Mouse (Mus musculus): ENCODE measurements around the gene Catsper1.
A peak's percentile ranks its signal among the peaks of the same experiment; 100 is the strongest.
"Not testable (repeated sequence)": the region's sequence is repeated elsewhere in the genome, so short reads cannot be mapped to it uniquely, and the experiment has no call there.

Gene Catsper1

DNA sequence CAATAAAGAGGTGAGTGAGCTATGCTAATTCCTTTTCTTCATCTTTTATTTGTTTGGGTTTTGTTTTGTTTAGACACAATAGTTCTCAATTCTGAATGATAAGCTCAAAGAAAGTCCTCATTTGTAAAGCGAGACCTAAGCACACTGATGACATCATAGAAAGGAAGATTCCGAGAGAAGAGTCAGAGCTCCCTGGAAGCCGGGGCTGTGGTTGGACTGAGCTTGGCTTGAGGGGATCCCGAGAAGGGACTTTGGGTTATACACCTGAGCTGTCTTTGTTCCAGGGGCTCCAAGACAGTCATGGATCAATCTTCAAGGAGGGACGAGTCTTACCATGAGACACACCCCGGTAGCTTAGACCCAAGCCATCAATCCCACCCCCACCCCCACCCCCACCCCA, at the start of gene Catsper1:
Gene Catsper1, plus strand, starts transcription at position 301 of the 400 bp plus-strand sequence.
- no peak for DNase-seq

DNA sequence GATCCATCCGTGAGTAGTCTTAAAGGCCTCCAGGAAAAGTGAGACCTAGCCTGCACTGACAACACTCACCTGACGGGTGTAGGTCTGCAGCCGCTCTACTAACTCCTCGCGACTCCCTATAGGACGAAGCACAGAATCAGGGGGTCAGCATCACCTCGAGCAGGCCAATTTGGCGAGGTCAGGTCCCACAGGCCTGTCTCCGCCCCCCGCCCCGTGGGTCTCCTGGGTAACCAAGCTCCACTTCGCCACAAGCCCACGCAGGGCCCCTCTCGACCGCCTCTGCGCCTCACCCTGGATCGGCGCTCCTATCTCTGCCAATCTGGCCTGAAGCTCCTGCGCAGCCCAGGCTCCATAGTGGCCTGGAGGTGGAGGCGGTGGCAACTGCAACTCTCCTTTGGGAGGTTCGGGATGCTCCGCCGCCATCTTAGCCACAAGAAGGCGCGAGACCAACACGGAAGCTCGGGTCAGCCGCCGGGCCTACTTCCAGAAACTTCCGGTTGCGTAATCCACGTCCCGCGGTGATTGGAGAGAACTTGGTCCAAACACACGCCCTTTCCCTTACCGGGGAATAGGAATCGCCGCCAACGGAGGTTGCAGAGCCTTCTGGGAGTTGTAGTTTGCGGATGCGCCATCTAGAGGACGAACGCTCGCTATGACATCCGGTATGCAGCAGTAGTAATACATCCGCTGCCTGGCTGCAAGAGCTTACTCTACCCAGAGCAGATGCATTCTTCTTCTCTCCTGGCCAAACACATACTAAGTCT, 40.4 kb upstream of the Catsper1 start, which contains the start of gene Sf3b2:
Gene Sf3b2, minus strand, starts transcription at position 484 of the 764 bp plus-strand sequence.
- peak; percentile 87 to 94 for DNase-seq

DNA sequence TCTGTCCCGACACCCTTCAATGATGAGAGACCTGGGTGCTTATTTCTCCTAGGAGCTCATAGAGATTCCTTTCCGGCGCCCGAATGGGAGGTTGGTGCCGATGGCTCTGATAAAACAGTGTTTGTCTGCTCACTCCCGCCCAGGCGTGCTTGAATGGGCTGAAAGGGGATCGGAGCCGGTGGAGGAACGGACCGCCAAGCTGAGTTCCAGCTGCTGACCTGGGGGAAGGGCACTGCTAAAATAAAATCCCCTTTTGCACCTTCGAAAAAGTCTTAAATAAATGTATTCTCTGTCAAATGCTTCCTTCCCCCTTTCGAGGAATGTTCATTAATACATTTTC, 39.8 kb upstream of the Catsper1 start:
- DNase-seq = no peak

DNA sequence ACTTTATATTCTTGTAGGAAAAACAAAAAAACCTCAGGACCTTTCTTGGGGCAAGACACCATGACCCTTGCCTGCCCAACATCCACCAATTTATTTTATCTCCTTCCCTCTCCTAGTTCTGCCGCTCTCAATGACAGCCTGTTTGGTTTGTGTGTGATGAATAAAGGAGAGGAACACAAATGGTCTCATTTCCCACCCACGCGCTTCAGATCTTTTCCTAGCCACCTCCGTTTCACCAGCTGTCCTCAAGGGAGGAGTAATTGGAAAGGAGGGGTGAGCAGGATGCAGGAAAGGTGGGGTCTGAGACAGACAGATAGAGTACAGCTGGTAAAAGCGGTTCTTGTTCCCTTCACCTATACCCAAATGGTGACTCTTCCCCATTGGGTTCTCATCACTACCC, 38.9 kb upstream of the Catsper1 start:
- no peak for DNase-seq

DNA sequence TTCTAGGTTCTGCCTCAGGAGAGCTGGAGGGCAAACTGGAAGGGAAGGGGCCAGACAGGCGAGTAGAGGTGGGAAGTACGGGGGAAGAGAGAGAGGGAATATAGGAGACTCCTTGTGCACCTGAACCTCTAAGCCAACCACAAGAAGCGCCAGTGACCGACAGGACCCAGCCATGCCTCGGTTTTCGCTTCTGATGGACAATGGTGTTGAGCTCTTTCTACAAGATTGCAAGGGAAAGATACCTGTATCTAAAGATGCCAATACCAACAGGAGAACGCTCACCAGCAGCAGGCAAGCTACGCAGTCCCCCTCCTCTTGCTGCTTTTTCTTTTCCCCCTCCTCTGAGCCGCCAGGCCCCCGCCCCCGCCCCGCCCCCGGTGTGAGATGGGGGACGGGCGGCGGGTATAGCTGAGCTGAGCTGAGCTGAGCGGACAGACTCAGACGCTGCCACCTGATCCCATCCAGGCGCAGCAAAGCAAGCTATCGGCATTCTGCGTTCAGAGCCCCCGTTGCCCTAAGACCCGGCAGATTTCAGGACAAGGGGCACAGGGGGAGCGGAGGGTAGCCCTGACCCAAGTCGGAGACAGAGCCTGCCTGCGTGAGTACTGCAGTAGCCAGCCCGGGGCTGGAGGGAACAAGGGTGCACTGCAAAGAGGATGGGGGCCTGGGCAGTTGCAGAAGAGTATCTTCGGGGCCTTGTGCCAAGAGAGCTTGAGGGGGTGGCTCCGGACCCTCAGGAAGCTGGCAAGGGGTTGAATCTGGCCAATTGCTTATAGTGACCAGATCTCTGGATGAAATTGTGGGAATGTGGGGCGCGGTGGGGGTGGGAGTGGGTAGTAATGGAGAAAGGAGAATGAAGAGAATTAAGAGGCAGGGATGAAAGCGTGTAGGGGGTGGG, 37.4 kb upstream of the Catsper1 start, which contains the start of gene Gal3st3:
Gene Gal3st3, plus strand, starts transcription at position 429 of the 898 bp plus-strand sequence.
- no peak for DNase-seq

DNA sequence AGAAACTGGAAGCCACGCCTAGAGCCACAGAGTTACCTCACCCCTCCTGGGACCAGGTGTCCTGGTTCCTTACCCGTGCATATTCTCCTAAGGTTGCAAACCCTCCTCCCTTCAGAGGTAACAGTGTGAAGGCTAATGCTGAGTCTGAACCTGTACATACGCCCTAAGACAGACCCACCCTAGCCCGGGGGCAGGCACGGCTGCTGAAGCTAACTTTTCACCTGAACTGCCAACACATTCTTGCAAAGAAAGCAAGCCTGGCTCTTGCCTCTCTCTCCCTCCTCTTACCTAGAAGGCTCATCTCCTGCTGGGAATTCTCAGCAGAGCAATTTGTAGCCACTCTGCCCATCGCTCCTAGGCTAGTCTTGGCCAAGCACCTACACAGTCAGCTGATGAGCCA, 35.0 kb upstream of the Catsper1 start:
- no peak for DNase-seq

DNA sequence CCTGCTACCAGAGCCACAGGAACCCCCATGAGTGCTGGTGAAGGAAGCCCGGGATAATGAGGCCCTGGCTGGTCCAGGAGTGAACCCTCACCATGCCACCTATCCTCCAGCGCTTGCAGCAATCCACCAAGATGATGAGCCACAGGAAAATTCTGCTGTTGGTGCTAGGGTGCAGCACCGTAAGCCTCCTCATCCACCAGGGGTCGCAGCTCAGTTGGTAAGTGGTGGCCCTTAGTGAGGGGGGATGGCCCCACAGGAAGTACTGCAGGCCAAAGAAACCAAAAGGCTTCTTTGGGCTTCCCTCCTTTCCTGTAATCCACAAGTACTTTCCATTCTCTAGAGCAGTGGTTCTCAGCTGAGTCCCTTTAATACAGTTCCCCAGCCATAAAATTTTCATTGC, 33.1 kb upstream of the Catsper1 start:
- peak; percentile 52 to 74 for DNase-seq

DNA sequence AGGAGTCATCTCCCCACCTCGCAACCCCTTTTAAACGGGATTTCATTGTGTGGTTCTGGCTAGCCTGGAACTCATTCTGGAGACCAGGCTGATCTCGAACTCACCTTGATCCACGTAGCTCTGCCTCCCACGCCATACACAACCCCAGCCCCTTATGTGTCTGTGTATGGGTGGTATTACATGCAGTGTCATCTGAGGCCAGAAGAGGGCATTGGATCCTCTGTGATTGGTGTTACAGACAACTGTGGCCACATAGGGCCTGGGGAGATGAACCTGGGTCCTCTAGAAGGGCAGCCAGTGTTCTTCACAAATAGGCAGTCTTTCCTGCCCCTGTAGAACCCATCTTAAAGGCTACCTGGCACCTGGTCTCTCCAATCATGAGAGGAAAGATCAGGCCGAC, 29.3 kb upstream of the Catsper1 start:
- no peak for DNase-seq

DNA sequence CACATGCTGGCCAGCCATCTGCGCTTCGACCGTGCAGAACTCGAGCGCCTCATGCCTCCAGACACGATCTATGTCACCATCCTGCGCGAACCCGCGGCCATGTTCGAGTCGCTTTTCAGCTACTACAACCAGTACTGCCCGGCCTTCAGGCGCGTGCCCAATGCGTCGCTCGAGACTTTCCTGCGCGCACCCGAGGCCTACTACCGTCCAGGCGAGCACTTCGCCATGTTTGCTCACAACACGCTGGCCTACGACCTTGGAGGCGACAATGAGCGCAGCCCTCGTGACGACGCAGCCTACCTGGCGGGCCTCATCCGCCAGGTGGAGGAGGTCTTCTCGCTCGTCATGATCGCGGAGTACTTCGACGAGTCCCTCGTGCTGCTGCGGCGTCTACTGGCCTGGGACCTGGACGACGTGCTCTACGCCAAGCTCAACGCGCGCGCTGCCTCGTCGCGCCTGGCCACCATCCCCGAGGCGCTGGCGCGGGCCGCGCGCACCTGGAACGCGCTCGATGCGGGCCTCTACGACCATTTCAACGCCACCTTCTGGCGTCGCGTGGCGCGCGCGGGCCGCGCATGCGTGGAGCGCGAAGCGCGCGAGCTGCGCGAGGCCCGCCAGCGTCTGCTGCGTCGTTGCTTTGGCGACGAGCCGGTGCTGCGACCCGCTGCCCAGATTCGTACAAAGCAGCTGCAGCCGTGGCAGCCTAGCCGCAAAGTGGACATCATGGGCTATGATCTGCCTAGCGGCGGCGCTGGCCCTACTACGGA, 28.4 kb upstream of the Catsper1 start:
- no peak for DNase-seq

DNA sequence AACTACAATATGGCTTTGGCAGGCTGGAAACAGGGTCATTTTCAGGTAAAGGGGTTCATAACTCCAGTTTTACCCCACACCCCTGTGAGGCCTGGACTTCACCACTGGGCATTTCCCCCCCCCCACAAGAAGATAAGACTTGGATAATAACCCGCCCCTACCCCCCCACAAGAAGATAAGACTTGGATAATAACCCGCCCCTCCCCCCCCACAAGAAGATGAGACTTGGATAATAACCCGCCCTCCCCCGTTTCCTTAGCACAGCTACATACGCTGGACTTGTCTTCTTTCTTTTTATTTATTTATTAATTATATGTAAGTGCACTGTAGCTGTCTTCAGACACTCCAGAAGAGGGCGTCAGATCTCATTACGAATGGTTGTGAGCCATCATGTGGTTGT, 26.5 kb upstream of the Catsper1 start:
- DNase-seq = no peak

DNA sequence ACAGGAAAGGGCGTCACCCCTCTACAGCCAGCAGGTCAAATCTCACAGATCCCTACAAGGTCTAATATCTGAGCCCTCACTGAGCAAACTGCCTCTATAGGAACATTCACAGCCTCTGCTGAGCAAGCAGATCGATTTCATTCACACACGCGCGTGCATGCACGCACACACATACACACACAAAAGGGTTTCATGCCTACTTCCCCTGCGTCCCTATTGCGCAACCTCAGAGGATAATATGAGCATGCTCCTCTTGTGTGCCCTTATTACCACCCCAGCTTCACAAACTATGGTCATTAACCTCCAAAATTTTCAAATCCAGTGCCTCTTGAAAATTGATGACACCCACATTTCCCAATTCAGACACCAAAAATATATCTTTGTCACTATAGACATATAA, 22.4 kb upstream of the Catsper1 start:
- DNase-seq = no peak

DNA sequence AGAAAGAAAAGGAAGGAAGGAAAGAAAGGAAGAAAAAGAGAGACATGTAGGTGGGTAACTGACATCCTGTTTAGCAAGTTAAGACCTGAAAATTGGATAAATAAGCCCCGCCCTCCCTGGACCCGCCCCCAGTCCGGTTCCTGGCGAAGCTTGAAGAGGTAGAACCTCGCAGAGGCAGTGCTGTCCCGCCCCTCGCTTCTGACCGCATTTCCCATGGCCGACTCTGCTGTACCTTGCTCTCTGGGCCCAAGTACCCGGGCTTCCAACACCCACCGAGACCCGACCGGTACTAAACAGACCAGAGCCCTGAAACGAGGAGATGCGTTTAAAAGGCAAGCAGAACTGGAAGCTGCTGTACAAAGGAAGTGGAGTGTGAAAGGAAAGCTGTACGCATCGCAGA, 11.7 kb upstream of the Catsper1 start:
- DNase-seq = peak; percentile 26 to 32

DNA sequence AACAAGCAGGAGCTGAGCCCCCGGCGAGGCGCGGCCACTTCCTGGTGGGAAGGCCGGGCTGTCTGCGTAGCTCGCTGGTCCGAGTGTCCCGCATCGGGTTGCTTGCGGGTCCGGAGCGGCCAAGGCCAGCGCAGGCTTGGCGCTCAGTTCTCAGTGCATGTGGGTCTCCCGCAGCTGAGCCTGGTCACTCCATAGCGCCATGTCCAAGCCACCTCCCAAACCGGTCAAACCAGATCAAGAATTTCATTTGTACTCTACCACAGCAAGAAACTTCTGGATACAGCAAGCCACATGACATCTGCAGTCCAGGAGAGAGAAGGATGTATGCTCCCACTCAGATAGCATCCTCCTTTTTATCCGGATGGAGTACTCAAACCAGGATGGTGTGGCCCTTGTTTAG, 7.6 kb upstream of the Catsper1 start:
- no peak for DNase-seq

DNA sequence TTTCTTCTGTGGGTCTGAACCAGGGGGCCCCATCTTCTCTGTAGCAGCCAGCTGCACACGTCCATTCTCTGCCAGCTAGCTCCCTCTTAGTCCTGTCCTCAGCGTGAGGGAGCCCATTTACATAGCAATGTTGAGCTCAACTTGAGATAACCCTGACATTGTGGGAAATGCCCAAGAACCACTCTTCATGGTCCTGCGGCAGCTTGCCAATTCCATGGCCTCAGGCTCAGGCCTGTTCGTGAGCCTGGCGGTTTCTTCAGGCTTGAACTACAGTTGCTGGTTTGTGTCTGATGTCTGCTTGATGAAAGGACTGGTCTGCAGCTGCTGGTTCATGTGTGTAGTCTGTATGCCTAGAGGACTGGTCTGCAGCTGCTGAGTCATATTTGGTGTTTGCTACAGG, 800 bp upstream of the Catsper1 start:
- DNase-seq = no peak

DNA sequence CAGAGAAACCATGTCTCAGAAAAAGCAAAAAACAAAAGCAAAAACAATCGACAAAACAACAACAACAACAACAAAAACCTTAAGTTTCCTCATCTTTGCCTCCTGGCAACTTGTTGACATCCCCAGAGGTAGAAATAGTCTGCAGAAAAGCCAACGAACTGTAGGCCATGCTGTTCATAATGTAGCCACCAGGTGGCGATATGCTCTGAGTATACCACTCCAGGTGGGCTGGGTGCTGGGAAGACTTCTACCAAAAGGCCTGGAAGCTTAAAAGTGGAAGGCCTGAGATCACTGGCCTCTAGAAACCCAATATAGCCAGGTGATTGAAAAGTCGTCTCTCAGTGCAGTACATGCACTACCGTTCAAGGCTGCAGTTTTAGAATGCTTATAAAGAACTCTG, 2.4 kb downstream of the Catsper1 start:
- peak; percentile 30 to 74 for DNase-seq

DNA sequence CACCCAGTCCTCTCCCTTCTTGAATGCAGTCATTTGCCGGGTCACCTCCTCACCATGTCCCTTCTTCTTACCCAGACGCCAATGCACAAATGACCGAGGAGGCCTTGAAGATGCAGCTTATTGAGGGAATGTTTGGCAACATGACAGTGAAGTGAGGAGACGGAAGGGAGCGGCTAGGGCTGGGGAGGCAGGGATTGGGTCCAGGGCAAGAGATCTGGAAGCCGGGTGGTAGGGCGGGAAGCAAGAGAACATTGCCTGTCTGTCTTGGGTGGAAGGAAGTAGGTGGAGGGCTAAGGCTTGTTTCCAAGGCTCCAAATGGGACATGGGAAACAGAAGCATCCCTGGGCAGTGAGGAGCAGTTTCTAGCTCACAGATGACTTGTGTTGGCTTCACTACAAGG, 5.8 kb downstream of the Catsper1 start:
- no peak for DNase-seq

DNA sequence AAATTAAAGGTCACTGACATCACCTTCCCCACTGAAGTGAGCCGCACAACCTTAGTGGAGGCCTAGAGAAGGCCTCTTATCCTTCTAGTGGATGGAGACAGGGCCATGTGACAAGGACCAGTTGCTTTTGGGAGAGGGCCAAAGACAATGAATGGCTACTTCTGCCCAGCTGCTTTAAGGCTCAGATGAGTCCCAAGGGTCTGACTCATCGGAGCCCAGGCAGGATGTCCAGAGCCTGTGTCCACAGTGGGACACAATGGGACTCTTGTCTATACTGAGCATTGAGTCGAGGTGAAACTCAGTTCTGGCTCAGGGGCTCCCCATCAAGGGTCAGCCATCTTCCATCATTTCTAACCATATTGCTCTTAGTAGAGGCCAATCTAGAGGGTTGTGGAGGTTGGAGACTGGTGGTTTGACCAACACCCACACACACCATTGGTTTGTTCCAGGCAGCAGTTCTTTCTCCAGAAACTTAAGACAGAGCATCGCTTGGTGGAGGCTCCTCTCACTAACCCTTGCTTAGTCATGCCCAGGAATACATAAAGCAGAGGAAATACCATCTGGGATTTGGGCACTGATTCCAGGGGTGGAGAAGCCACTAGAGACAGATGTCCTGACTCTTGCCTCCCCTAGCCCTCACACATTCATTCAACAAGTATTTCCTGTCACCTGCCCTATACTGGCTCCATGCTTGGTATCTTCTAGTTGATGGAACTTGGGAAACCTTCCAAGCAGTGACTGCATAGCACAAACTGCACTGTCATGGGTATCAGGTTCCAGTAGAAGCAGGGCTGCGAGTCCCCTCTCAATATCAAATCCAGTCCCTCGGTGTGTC, 10.0 kb downstream of the Catsper1 start:
- DNase-seq = no peak

DNA sequence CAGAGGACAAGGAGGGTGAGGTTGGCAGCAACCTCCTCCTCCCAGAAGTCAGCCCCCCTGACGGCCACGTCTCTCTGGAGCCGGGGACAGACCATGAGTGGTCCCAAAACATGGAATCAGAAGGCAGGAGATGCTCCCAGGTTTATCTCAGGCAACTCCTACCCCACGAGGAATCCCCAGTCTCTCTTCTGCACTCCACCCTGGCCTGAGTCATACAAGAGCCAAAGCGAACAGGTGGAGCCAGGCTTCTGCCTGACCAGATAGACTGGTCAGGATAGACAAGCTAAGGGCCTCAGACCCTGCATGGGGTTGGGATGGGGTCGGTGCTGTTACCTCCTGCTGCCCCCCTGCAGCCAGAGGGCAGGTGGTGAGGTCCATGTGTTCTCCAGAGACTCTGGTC, 12.5 kb downstream of the Catsper1 start:
- no peak for DNase-seq

DNA sequence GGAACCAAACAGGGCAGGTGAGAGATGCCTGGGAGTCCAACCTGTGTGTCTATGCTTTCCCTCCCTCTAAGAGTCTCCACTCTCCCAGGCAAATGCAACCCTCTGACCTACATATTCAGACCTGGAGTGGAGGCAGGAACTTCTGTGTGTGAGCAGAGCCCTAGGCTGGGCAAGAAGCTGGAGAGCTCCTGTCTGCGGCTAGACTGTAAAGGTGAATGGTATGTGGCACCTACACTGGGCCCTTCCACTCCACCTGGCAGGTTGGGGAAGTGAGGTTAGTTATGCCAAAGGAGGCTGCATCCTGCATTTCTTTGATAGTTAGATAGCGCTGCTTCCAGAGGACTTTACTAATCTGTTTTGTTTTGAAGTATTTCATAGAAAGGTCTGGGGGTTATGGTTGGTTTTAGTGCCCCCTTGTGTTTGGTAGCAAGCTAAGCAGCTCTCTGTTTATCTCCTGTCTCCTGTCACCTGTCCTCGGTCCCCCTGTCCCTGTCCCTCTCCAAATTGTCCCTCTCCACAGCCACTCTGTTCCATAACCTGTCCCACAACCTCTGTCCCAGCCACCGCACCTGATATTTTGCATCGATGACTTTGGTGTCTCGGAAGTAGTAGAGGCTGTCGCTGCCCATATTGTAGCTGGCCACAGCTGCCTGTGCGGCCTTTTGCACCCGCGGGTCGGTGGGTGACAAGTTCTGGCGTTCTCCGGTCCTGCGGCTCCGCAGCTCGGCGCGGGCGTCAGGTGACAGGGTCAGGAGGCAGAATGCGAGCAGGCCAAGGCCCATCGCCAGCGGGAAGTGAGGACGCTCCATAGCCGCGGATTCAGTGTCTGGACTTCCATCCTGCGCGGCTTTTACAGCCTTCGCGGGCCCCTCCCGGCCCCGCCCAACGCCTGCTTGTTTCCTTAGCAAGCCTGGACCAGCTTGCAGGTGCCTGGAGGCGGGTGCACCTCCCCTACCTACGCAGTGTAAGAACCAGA, 13.3 kb downstream of the Catsper1 start:
- peak in 1 of 2 experiments; percentile 7 for DNase-seq

DNA sequence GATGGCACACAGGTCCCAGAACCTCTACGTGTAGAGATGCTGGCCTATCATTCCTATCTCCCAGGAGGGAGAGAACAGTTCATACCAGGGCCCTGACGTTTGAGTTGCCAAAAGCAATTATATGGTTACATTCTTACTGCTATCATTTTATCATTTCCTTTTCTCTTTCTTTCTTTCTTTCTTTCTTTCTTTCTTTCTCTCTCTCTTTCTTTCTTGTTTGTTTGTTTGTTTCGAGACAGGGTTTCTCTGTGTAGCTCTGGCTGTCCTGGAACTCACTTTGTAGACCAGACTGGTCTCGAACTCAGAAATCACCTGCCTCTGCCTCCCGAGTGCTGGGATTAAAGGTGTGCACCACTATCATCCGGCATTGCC, 13.9 kb downstream of the Catsper1 start, which contains the start of gene Cst6:
Gene Cst6, minus strand, starts transcription at position 73 of the 372 bp plus-strand sequence.
- DNase-seq = not testable (repeated sequence)

DNA sequence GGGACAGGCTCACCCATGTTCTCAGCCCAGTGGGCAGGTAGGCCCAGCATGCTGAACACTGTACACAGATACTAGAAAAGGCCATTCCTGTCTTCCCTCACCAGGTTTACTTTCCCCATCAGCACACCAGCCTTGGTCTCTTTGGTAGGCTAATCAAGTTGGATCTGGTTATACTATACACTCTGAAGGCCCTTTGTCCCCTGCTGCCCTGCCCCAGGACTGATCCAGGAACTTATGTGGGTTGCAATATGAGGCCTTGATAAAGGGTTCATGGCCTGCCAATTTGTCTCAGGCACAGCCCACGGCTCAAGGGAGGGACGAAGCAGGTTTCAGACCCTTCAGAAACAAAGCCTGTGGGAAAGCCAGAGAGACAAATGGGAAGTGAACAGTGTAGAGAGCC, 18.1 kb downstream of the Catsper1 start:
- no peak for DNase-seq

Measured in spleen, adult 18-20 months (tissue).